Mouse (Mus musculus) neural tube, embryonic 14.5 days (tissue): ENCODE data around the gene Olfr138. TPM values are rescaled to one million over a fixed set of nuclear protein-coding genes. Genes with fewer than 3 reads are reported as not detected.

Source experiments
- ATAC-seq: fragments of 200-750 bp; cut with Nextera tagmentation; 2 replicates; pipeline ENCODE4 v1.8.0; 2017; ENCODE audit warnings: low read depth, mild to moderate bottlenecking, moderate TSS enrichment, moderate library complexity
- H3K27ac ChIP-seq: fragments of 300-500 bp; sonication (generic); 2 replicates; pipeline ENCODE4 v1.5.1; 2014; ENCODE audit warnings: low read depth, mild to moderate bottlenecking, control low read depth, low read length, moderate library complexity, mixed read lengths
- H3K27me3 ChIP-seq: fragments of 300-500 bp; sonication (generic); 2 replicates; pipeline ENCODE4 v1.6.1; 2014; ENCODE audit warnings: low read length; ENCODE audit not compliant: control insufficient read depth, insufficient read depth
- H3K36me3 ChIP-seq: fragments of 300-500 bp; sonication (generic); 2 replicates; pipeline ENCODE4 v1.6.1; 2014; ENCODE audit warnings: low read length, mixed read lengths; ENCODE audit not compliant: control insufficient read depth, insufficient read depth
- H3K4me1 ChIP-seq: fragments of 300-500 bp; sonication (generic); 2 replicates; pipeline ENCODE4 v1.6.1; 2014; ENCODE audit warnings: low read length; ENCODE audit not compliant: control insufficient read depth, insufficient read depth
- H3K4me2 ChIP-seq: fragments of 300-500 bp; sonication (generic); 2 replicates; pipeline ENCODE4 v1.6.1; 2014; ENCODE audit warnings: mild to moderate bottlenecking, low read depth, low read length, control low read depth
- H3K4me3 ChIP-seq: fragments of 300-500 bp; sonication (generic); 2 replicates; pipeline ENCODE4 v1.5.1; 2014; ENCODE audit warnings: low read depth, low read length, control low read depth, mixed read lengths
- H3K9ac ChIP-seq: fragments of 300-500 bp; sonication (generic); replicated peaks from 2 replicates; pipeline ENCODE4 v1.6.1; 2014; ENCODE audit warnings: low read depth, mild to moderate bottlenecking, control low read depth, low read length, mixed read lengths
- H3K9me3 ChIP-seq: fragments of 300-500 bp; sonication (generic); 2 replicates; pipeline ENCODE4 v1.6.1; 2016; ENCODE audit warnings: low read length; ENCODE audit not compliant: control insufficient read depth
- WGBS: fragments of 180-500 bp; shearing (Covaris S2); extraction: QIAGEN DNeasy Blood & Tissue Kit; methylation state at CpG from one replicate; pipeline ENCODE4 v1.1.7; 2014; 5-methylcytosine and 5-hydroxymethylcytosine counted together
- polyA plus RNA-seq: library from polyadenylated mRNA; unstranded; fragments of >200 nt; fragmentation: Nextera tagmentation; extraction: Ambion mirVana; gene quantifications from 2 replicates; pipeline ENCODE4 v1.2.1, GENCODE M21; 2014

Olfr138 gene
- not detected in 2 replicates for polyA plus RNA-seq

GRCm38 (mm10) chr17:38260735-38261134 lies at the start of gene Olfr138:
Olfr138 (plus strand) TSS chr17:38261035.
- ATAC-seq = no peak
- 68% methylated on average over 1 of the region's 1 CpGs for WGBS
- no peaks in the 10 kb centered on the region for H3K4me1 ChIP-seq

DNA sequence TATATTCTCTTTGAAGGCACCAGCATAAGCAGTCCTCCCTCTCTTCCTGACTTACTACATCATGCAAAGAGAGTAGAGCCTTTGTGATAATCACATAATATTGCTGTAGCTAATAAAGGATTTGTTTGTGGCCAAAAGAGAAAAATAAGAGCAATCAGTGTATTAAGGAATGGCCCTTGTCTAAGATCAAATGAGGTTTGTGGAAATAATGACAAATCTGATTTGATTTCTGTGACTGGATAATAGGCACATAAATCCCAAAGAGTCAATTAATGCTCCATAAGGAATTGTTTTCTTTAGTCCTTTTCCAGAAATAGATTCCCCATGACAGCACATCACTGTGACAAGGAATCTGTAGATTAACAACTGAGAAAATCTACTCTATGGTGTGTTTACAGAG lies 46.6 kb downstream of the Olfr138 start, which contains the start of gene Olfr137:
TSS of gene Olfr137 (minus strand) at position 101 of the 400 bp plus-strand sequence.
- Histone ChIP-seq H3K4me1 (no peaks in the 10 kb centered on the region), H3K9ac (no peak within 1 kb of the TSS), H3K9me3 (no peaks in the 10 kb centered on the region), H3K27ac (no peak within 1 kb of the TSS), H3K4me2 (no peak within 1 kb of the TSS), H3K4me3 (no peak within 1 kb of the TSS), H3K36me3 (no peaks in the 10 kb centered on the region), H3K27me3 (no peaks in the 10 kb centered on the region)
- ATAC-seq = no peak

More at GRCm38 (mm10) chr17:38260735-38261134, at the start of gene Olfr138:
- no peak within 1 kb of the TSS for H3K4me3 ChIP-seq
- H3K9me3 ChIP-seq = 0 out of 2 replicates have a peak, but pooled peaks cover 3% of the 10 kb centered on the region
- no peak within 1 kb of the TSS for H3K9ac ChIP-seq
- H3K4me2 ChIP-seq = no peak within 1 kb of the TSS
- H3K27me3 ChIP-seq = no peaks in the 10 kb centered on the region
- H3K27ac ChIP-seq = no peak within 1 kb of the TSS
- no peaks in the 10 kb centered on the region for H3K36me3 ChIP-seq

Other genes with a start within 250 kb of the Olfr138 start
- not detected in 2 replicates for gene Olfr129, start 201.0 kb upstream of the Olfr138 start, polyA plus RNA-seq
- not detected in 2 replicates for gene Olfr130, start 197.1 kb upstream of the Olfr138 start, polyA plus RNA-seq
- gene Olfr131, start 172.3 kb upstream of the Olfr138 start, polyA plus RNA-seq = not detected in 2 replicates
- not detected in 2 replicates for gene Olfr132, start 126.5 kb upstream of the Olfr138 start, polyA plus RNA-seq
- gene Olfr133, start 115.8 kb upstream of the Olfr138 start, polyA plus RNA-seq = not detected in 2 replicates
- gene Olfr134, start 89.6 kb upstream of the Olfr138 start, polyA plus RNA-seq = not detected in 2 replicates
- not detected in 2 replicates for gene Olfr135, start 56.7 kb upstream of the Olfr138 start, polyA plus RNA-seq
- not detected in 2 replicates for gene Olfr137, start 46.5 kb downstream of the Olfr138 start, polyA plus RNA-seq
- gene Olfr136, start 68.8 kb downstream of the Olfr138 start, polyA plus RNA-seq = not detected in 2 replicates
- not detected in 2 replicates for gene Esp36, start 159.2 kb downstream of the Olfr138 start, polyA plus RNA-seq